Mouse (Mus musculus) hindbrain, embryonic 16.5 days (tissue): Measurements from ENCODE around the gene Gm45785. TPM values are rescaled to one million over a fixed set of nuclear protein-coding genes. Genes with fewer than 3 reads are reported as not detected.

Experiments
- ATAC-seq: fragments of 200-750 bp; cut with Nextera tagmentation; 2 replicates; pipeline ENCODE4 v1.8.0; 2017; ENCODE audit warnings: moderate TSS enrichment, moderate library complexity
- H3K27ac ChIP-seq: fragments of 300-500 bp; sonication (generic); 2 replicates; pipeline ENCODE4 v1.5.1; 2014; ENCODE audit warnings: low read depth, mild to moderate bottlenecking, control low read depth, low read length, moderate library complexity
- H3K27me3 ChIP-seq: fragments of 300-500 bp; sonication (generic); replicated peaks from 2 replicates; pipeline ENCODE4 v1.6.1; 2014; ENCODE audit warnings: low read length; ENCODE audit not compliant: control insufficient read depth, insufficient read depth
- H3K36me3 ChIP-seq: fragments of 300-500 bp; sonication (generic); 2 replicates; pipeline ENCODE4 v1.6.1; 2014; ENCODE audit warnings: mild to moderate bottlenecking, low read length, moderate library complexity, mixed read lengths; ENCODE audit not compliant: control insufficient read depth, insufficient read depth
- H3K4me1 ChIP-seq: fragments of 300-500 bp; sonication (generic); 2 replicates; pipeline ENCODE4 v1.6.1; 2014; ENCODE audit warnings: low read depth, low read length; ENCODE audit not compliant: control insufficient read depth, insufficient read depth
- H3K4me2 ChIP-seq: fragments of 300-500 bp; sonication (generic); 2 replicates; pipeline ENCODE4 v1.6.1; 2014; ENCODE audit warnings: mild to moderate bottlenecking, low read length, control low read depth, moderate library complexity
- H3K4me3 ChIP-seq: fragments of 300-500 bp; sonication (generic); 2 replicates; pipeline ENCODE4 v1.5.1; 2014; ENCODE audit warnings: mild to moderate bottlenecking, low read length, control low read depth, moderate library complexity
- H3K9ac ChIP-seq: fragments of 300-500 bp; sonication (generic); 2 replicates; pipeline ENCODE4 v1.6.1; 2014; ENCODE audit warnings: low read depth, mild to moderate bottlenecking, control low read depth, low read length, moderate library complexity
- H3K9me3 ChIP-seq: fragments of 300-500 bp; sonication (generic); 2 replicates; pipeline ENCODE4 v1.6.1; 2014; ENCODE audit warnings: mild to moderate bottlenecking, low read length, moderate library complexity; ENCODE audit not compliant: control insufficient read depth
- WGBS: fragments of 180-500 bp; shearing (Covaris S2); extraction: QIAGEN DNeasy Blood & Tissue Kit; methylation state at CpG from one replicate; pipeline ENCODE4 v1.1.7; 2014; 5-methylcytosine and 5-hydroxymethylcytosine counted together
- polyA plus RNA-seq: library from polyadenylated mRNA; unstranded; fragments of >200 nt; fragmentation: Nextera tagmentation; extraction: Ambion mirVana; gene quantifications from 2 replicates; pipeline ENCODE4 v1.2.1, GENCODE M21; 2015

The Gm45785 gene
- polyA plus RNA-seq, 1 experiment from 2014 or later, result not detected

DNA sequence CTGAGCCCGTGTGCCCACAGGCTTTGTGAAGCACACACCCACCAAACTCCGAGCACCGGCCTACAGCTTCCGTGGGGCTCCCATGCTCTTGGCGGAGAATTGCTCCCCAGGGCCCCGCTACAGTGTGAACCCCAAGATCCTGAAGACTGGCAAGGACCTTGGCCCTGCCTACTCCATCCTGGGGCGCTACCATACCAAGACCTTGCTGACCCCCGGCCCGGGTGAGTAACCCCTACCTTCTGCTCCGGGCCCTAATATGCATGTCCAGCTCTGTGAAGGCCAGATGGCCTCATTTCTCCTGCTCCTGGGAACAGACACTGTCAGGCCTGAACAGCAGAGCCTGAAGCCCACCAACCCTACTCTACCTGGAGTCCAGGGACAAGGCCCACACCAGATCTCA is 7.5 kb downstream of the Gm45785 start:
- H3K36me3 ChIP-seq, result peaks cover 18% of the 10 kb centered on the region
- H3K4me1 ChIP-seq, result no peaks in the 10 kb centered on the region
- no peak overlapping the region for H3K9ac ChIP-seq
- 0 out of 2 replicates have a peak, but pooled peaks cover 3% of the 10 kb centered on the region for H3K27me3 ChIP-seq
- H3K4me3 ChIP-seq, result no peak overlapping the region
- no peak for ATAC-seq
- no peaks in the 10 kb centered on the region for H3K9me3 ChIP-seq
- 95% methylated on average over 10 of the region's 10 CpGs for WGBS
- H3K4me2 ChIP-seq, result no peak overlapping the region
- H3K27ac ChIP-seq, result no peak overlapping the region

DNA sequence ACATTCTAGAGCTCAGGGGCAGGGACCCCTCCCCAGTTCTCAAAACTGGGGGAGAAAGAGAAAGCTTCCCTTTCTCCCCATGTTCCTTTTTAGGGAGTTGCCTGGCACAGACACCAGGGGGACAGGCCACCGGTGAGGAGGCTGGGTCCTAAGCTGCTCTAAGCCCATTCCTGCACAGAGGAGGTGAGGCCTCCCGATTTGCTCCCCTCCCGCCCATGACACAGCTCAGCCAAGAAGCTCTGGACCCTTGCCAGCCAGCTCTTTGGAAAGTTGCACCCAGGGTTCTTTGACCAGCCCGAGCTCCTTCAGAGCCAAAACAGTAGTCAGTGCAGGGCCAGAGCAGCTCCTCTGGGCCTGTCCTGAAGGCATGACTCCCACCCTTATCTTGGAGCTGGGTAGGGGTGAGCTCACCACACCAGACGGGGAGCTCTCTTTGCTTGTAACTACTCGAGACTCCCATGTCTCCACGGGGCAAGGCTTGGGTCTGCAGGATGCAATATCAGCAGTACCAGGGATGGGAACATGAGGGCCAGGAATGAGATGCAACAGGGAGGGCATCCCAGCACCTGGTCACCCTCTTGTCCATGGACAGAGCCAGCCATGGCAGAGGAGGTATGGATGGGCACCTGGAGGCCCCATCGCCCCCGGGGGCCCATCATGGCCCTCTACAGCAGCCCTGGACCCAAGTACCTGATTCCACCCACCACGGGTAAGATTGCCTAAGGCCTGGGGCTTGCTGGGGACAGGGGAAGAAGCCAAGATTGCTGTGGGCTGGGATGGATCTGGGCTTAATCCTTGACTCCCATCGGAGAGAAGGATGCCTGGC is 8.2 kb downstream of the Gm45785 start, which contains the start of gene Odf3:
Gene Odf3 (plus strand): TSS at position 51 of the 826 bp plus-strand sequence.
- Histone ChIP-seq H3K4me3 (no peak within 1 kb of the TSS), H3K9me3 (no peaks in the 10 kb centered on the region), H3K4me1 (no peaks in the 10 kb centered on the region), H3K27me3 (0 out of 2 replicates have a peak, but pooled peaks cover 3% of the 10 kb centered on the region), H3K27ac (no peak within 1 kb of the TSS), H3K4me2 (no peak within 1 kb of the TSS), H3K36me3 (peaks cover 12% of the 10 kb centered on the region), H3K9ac (no peak within 1 kb of the TSS)
- ATAC-seq, result 0 out of 2 replicates have a peak, but pooled peaks have one; percentile 7
- 62% methylated on average over 11 of the region's 11 CpGs for WGBS

DNA sequence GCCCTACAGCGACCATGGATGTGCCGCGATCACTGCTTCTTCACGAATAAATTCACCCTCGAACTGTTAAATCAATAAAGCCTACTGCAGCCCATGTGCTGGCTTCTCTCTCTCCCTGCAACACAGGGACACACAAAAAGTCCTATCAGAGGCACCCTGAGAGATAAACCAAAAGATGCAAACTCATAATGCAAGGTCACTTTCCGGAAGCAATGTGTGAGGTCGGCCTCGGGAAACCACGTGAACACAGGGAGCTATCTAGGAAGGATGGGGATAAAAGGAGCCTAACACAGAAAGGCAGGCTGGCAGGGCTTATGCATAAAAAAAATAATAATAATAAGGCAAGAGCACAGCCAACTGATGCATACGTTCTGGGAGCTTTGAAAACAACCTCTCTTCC is 9.5 kb downstream of the Gm45785 start:
- H3K27ac ChIP-seq, result no peak overlapping the region
- H3K4me1 ChIP-seq, result no peaks in the 10 kb centered on the region
- 0 out of 2 replicates have a peak, but pooled peaks cover 3% of the 10 kb centered on the region for H3K27me3 ChIP-seq
- no peaks in the 10 kb centered on the region for H3K9me3 ChIP-seq
- no peak overlapping the region for H3K4me3 ChIP-seq
- no peak for ATAC-seq
- WGBS, result 90% methylated on average over 10 of the region's 10 CpGs
- H3K36me3 ChIP-seq, result peaks cover 4% of the 10 kb centered on the region
- H3K4me2 ChIP-seq, result no peak overlapping the region
- no peak overlapping the region for H3K9ac ChIP-seq

DNA sequence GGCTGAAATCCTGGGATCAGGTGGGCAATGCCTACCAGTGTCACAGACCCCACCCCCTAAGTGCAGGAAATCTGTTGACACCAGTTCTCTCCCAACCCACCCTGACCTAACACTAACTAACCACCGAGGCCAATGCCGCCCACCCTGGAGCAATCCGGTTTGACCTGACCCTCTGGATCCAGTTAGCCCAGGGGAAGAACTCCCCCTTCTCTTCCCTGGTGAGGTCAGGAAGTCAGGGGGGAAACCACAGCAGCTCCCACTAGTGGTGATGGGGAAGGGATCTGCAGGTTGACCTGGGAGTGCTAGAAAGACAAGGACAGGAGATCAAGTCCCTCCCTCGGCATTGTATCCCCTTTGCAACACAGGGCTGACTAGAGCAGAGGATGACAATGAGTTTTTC is 10.4 kb downstream of the Gm45785 start:
- H3K4me3 ChIP-seq, result no peak overlapping the region
- H3K36me3 ChIP-seq, result no peaks in the 10 kb centered on the region
- no peaks in the 10 kb centered on the region for H3K4me1 ChIP-seq
- ATAC-seq, result no peak
- no peak overlapping the region for H3K4me2 ChIP-seq
- 54% methylated on average over 4 of the region's 4 CpGs for WGBS
- no peak overlapping the region for H3K9ac ChIP-seq
- 0 out of 2 replicates have a peak, but pooled peaks cover 6% of the 10 kb centered on the region for H3K27me3 ChIP-seq
- no peaks in the 10 kb centered on the region for H3K9me3 ChIP-seq
- H3K27ac ChIP-seq, result no peak overlapping the region

DNA sequence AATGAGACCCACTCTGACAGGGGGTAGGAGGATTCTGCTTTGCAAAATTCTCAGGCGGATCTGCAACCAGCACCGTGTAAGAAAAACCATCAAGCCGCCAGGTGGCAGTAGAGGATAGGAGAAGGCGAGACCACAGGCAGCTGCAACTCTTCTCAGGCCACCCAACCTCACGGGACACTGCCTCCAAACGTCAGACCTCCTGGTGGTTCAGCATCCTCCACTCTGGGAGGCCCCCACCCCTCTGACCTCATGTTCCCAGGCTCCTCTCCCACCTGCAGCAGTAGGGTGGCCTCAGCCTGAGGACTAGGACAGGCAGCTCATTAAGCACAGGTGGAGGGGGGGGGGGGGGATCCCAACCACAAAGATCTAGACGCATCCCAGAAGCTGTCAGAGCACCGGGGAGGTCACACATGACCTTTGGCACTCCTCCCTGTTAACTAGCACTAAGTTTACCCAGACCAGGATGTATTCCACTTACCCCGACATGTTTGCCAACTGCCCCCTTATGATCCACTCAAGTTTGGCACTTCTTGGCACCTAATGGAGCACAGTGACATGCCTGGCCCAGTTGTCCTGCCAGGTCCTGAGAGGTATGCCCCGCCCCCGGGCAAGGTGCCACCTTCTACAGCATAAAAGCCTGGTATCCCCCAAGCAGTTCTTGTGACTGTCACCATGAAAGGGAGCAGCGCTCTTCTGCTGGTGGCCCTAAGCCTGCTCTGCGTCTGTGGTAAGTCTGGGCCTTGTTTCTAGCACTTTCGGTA is 11.0 kb downstream of the Gm45785 start, which contains the start of gene Scgb1c1:
Gene Scgb1c1 (plus strand): TSS at position 643 of the 761 bp plus-strand sequence.
- H3K9me3 ChIP-seq, result no peaks in the 10 kb centered on the region
- WGBS, result 29% methylated on average over 14 of the region's 14 CpGs
- H3K27me3 ChIP-seq, result 0 out of 2 replicates have a peak, but pooled peaks cover 6% of the 10 kb centered on the region

DNA sequence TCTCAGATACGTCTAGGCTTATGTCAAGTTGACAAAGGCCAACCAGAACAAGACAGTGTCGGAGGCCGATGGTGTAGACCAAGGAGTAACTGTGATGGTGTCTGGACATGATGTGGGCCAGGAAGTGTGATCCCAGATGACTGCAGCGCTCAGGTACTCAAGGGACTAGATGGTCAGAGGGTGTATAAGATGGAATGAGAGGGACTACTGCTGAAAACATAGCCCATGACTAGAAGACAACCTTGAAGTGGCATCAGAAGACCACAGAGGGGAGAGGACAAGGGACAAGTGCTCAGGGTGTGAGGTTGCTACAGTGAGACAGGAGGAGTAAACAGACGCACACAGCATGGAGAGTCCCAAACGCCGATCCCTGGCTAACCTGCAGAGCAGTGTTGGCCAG is 12.3 kb downstream of the Gm45785 start:
- 0 out of 2 replicates have a peak, but pooled peaks cover 6% of the 10 kb centered on the region for H3K27me3 ChIP-seq
- H3K27ac ChIP-seq, result no peak overlapping the region
- H3K36me3 ChIP-seq, result no peaks in the 10 kb centered on the region
- H3K4me3 ChIP-seq, result no peak overlapping the region
- no peaks in the 10 kb centered on the region for H3K9me3 ChIP-seq
- 79% methylated on average over 7 of the region's 7 CpGs for WGBS
- no peak overlapping the region for H3K9ac ChIP-seq
- H3K4me1 ChIP-seq, result no peaks in the 10 kb centered on the region
- no peak for ATAC-seq
- no peak overlapping the region for H3K4me2 ChIP-seq

More for the DNA sequence above, 11.0 kb downstream of the Gm45785 start, which contains the start of gene Scgb1c1:
- ATAC-seq, result peak; percentile 85
- Histone ChIP-seq H3K27ac (no peak within 1 kb of the TSS), H3K36me3 (no peaks in the 10 kb centered on the region), H3K9ac (no peak within 1 kb of the TSS), H3K4me1 (no peaks in the 10 kb centered on the region), H3K4me2 (no peak within 1 kb of the TSS), H3K4me3 (no peak within 1 kb of the TSS)

DNA sequence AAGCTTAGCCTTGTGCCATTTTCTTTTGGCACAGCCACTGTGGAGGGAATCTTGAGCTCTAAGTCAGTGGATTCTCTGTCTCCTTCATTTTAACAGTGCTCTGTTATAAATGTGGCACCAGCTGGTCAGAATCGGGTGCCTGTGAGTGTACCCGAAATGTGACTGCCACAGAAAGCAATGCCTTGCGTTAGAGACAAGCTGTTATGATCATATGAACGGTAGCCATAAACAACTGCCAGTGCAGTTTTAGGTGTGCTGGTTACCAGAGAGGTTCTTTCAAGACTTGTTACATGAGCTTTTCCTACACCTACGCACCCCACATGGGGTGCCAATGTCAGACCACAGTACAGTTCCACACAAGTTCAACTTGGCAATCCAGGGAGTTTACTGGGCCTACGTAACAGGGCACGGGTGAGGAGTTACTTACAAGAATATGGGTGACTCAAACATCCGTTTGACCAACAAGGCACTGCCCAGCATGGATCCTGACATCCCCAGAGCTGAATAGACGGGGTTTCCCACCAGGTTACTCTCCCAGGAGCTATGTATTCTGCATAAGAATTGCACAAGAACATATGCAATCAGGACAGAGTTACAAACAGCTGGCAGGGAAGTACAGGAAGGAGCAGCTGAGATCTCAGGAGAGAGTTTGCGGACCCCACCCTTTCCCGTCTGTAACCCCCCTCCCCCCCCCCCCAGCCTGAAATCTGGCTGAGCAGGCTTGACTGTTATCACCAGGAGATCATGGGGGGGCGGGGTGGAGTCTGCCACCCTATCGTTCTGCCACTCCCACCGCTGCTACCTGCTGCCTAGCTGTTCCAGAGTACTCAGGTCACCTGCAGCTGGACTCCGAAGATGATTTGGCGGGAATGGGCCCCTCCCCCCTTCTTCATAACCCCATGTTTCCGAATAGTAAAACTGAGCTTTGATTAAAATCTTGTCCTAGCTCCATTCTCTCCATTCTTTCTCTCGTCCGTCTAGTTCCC is 15.1 kb downstream of the Gm45785 start:
- no peak for ATAC-seq
- H3K9me3 ChIP-seq, result no peaks in the 10 kb centered on the region
- no peak overlapping the region for H3K27ac ChIP-seq
- H3K4me1 ChIP-seq, result no peaks in the 10 kb centered on the region
- H3K9ac ChIP-seq, result no peak overlapping the region
- H3K36me3 ChIP-seq, result no peaks in the 10 kb centered on the region
- WGBS, result 42% methylated on average over 19 of the region's 19 CpGs
- H3K27me3 ChIP-seq, result 0 out of 2 replicates have a peak, but pooled peaks cover 6% of the 10 kb centered on the region
- no peak overlapping the region for H3K4me2 ChIP-seq
- no peak overlapping the region for H3K4me3 ChIP-seq

DNA sequence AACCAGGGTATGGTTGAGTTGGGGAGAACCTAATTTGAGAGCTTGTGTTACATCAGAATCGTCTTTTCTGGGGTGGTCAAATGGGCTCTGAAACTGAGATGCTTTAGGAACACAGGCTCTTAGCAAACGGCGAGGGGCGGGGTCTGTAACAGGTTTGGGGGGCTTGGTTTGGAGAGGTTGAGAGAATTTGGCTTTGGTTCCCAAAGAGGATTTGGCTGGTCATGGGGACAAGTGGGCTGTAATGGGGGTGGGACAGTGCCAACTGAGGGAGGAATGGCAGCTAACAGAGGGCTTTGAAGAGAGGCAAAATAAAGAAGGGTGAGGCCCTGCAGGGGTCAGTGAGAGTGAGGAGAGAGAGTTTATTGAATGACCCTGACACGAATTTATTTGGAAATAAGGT is 16.6 kb downstream of the Gm45785 start:
- no peak overlapping the region for H3K27ac ChIP-seq

More for the DNA sequence above, 16.6 kb downstream of the Gm45785 start:
- Histone ChIP-seq H3K27me3 (0 out of 2 replicates have a peak, but pooled peaks cover 6% of the 10 kb centered on the region), H3K4me3 (no peak overlapping the region), H3K4me1 (no peaks in the 10 kb centered on the region), H3K9ac (no peak overlapping the region), H3K4me2 (no peak overlapping the region), H3K36me3 (no peaks in the 10 kb centered on the region), H3K9me3 (no peaks in the 10 kb centered on the region)
- no peak for ATAC-seq
- 66% methylated on average over 5 of the region's 5 CpGs for WGBS
